Mouse (Mus musculus): ENCODE measurements around the gene Mgam.

GRCm38 (mm10) chr6:40588346-40588745 is 40.3 kb upstream of the Mgam start:
- no peak for TF ChIP-seq CTCF (IDR thresholded peaks at IDR 0.05; ENCODE audit: extremely low read depth, insufficient read depth, low read length)
- no peak for TF ChIP-seq POLR2A (IDR thresholded peaks at IDR 0.05; ENCODE audit: extremely low read depth, insufficient read depth, low read length)
